Mouse (Mus musculus) kidney, adult 10 weeks (tissue): ENCODE measurements around the gene Apold1. TPM values are rescaled to one million over a fixed set of nuclear protein-coding genes. Genes with fewer than 3 reads are reported as not detected.

Source experiments
- polyA plus RNA-seq: library from polyadenylated mRNA; stranded (reverse); fragments of 350-450 nt; fragmentation: Illumina TruSeq; extraction: RNeasy Lipid Tissue Mini Kit (QIAGEN cat#74804); gene quantifications from one replicate; pipeline ENCODE4 v1.2.3, GENCODE M21; 2014; ENCODE audit warnings: low read depth, low replicate concordance

Gene Apold1
- polyA plus RNA-seq, result 2.2 TPM

GRCm38 (mm10) chr6:134981231-134982062 is at the start of gene Apold1:
Gene Apold1, plus strand, starts transcription at chr6:134981718.

DNA sequence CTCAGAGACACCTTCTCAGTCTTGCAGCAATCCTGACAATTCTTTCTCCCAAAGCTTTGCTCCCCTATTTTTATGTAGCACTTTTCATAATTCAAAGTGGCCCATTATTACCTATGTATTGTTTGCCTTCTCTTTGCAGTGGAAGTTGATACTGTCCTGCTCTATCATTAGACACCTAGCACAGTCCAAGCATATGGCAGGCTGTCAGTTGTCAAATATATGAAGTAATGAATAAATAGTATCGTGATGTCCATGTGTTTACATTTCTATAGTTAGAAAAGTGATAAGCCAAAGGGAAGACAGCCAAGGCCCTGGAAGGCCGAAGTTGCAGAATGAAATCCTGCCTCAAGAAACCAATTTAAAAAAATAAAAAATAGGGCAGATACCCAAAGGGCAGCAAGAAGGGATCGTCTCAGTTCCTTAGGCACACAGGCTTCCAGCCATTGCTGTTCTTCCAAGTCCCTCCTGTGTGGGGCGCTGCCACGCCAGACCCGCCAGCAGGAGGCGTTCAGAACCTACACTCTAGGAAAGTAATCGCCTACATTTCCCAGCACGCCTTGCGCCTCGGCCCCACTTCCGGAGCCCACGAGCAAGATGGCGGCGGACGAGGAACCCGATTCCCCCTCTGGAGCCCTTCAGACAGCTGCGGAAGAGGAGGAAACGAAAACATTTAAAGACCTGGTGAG is 29.7 kb downstream of the Apold1 start, which contains the start of gene Ddx47:
Gene Ddx47, plus strand, starts transcription at position 565 of the 686 bp plus-strand sequence.

Other genes with a start within 250 kb of the Apold1 start
- gene Dusp16, start 189.1 kb upstream of the Apold1 start, polyA plus RNA-seq, result 47.3 TPM
- 43.6 TPM for gene Crebl2, start 151.6 kb upstream of the Apold1 start, polyA plus RNA-seq
- gene Gpr19, start 83.1 kb upstream of the Apold1 start, polyA plus RNA-seq, result 1.8 TPM
- gene Cdkn1b, start 61.3 kb upstream of the Apold1 start, polyA plus RNA-seq, result 90.1 TPM
- gene Ddx47, start 29.9 kb downstream of the Apold1 start, polyA plus RNA-seq, result 133 TPM
- 1.4 TPM for gene Gprc5a, start 83.9 kb downstream of the Apold1 start, polyA plus RNA-seq
- not detected for gene Gprc5d, start 136.6 kb downstream of the Apold1 start, polyA plus RNA-seq
- 9.7 TPM for gene Fam234b, start 216.3 kb downstream of the Apold1 start, polyA plus RNA-seq
- 21.5 TPM for gene Hebp1, start 216.3 kb downstream of the Apold1 start, polyA plus RNA-seq